Mouse (Mus musculus) C2C12 (cell line): Measurements from ENCODE around the gene Zbed4. TPM values are rescaled to one million over a fixed set of nuclear protein-coding genes. Genes with fewer than 3 reads are reported as not detected.

Experiments used
- H3K27me3 ChIP-seq: one replicate; pipeline ENCODE4 v1.6.1; 2011; ENCODE audit not compliant: control insufficient read depth, insufficient read depth, insufficient read length
- H3K36me3 ChIP-seq: one replicate; pipeline ENCODE4 v1.6.1; 2011; ENCODE audit not compliant: control insufficient read depth, insufficient read depth
- H3K4me3 ChIP-seq: one replicate; pipeline ENCODE4 v1.5.1; 2011; ENCODE audit warnings: mild to moderate bottlenecking, control low read depth; ENCODE audit not compliant: poor library complexity, insufficient read depth, severe bottlenecking
- H3K79me2 ChIP-seq: one replicate; pipeline ENCODE4 v1.6.1; 2011; ENCODE audit not compliant: control insufficient read depth, insufficient read depth
- H3K79me3 ChIP-seq: one replicate; pipeline ENCODE4 v1.6.1; 2011; ENCODE audit warnings: low read depth, control low read depth
- H3ac ChIP-seq: one replicate; pipeline ENCODE3; 2011; ENCODE audit warnings: low read depth; ENCODE audit not compliant: control insufficient read depth, insufficient read length
- CEBPB ChIP-seq: IDR thresholded peaks from one replicate; pipeline ENCODE4 v1.6.1; 2011; ENCODE audit warnings: low read depth, mild to moderate bottlenecking, control low read depth, moderate library complexity
- CTCF ChIP-seq: IDR thresholded peaks from one replicate; pipeline ENCODE4 v1.5.1; 2011; ENCODE audit not compliant: control insufficient read depth, insufficient read depth, insufficient read length
- FOSL1 ChIP-seq: IDR thresholded peaks from one replicate; pipeline ENCODE4 v1.8.0; 2011; ENCODE audit warnings: mild to moderate bottlenecking, low read length; ENCODE audit not compliant: poor library complexity, insufficient read depth, severe bottlenecking
- MAX ChIP-seq: IDR thresholded peaks from one replicate; pipeline ENCODE4 v1.6.1; 2011; ENCODE audit warnings: mild to moderate bottlenecking, control low read depth
- MYOD1 ChIP-seq: IDR thresholded peaks from one replicate; pipeline ENCODE4 v1.6.1; 2011; ENCODE audit warnings: low read depth; ENCODE audit not compliant: control insufficient read depth, insufficient read length
- MYOG ChIP-seq: IDR thresholded peaks from one replicate; pipeline ENCODE4 v1.6.1; 2011; ENCODE audit not compliant: control insufficient read depth, insufficient read length; ENCODE audit errors: extremely low read depth
- USF1 ChIP-seq: IDR thresholded peaks from one replicate; pipeline ENCODE4 v1.6.1; 2011; ENCODE audit warnings: low read depth, mild to moderate bottlenecking, control low read depth, moderate library complexity
- polyA plus RNA-seq: library from polyadenylated mRNA; unstranded; fragments of >200 nt; fragmentation: generic; extraction: Trizol; gene quantifications from one replicate; pipeline ENCODE4 v1.2.1, GENCODE M21; 2012; ENCODE audit warnings: missing spikeins

The Zbed4 gene
- polyA plus RNA-seq, 1 experiment = 9.6 TPM

- Histone ChIP-seq H3ac (no peak overlapping the region), H3K79me2 (peaks cover 27% of the 10 kb centered on the region), H3K36me3 (peaks cover 100% of the 10 kb centered on the region), H3K27me3 (no peaks in the 10 kb centered on the region), H3K79me3 (peaks cover 11% of the 10 kb centered on the region), H3K4me3 (no peak overlapping the region)
- TF ChIP-seq MYOG = no peak
- no peak for TF ChIP-seq MYOD1
- TF ChIP-seq CEBPB = peak; percentile 56
Observed at GRCm38 (mm10) chr15:88708657-88709511, 42.6 kb upstream of the Zbed4 start.

DNA sequence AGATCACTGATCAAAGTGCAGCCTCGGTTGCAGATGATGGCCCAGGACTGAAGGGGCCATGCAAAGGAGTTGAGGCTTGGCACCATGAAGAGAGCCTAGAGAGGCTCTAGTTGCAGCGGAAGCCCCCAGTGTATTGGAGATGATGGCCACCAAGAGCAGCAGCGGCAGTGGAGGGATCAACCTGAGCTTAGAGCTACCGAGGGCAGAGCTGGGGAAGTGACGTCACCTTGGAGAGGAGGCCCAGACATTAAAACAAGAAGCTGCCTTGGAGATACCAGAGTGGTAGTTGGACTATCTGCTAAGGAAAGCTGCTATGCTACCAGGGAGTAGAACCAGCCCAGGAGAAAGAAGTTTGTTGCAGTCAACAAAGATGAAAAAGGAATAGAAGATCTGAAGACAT, 41.6 kb upstream of the Zbed4 start:
- H3K36me3 ChIP-seq = peaks cover 100% of the 10 kb centered on the region
- peaks cover 28% of the 10 kb centered on the region for H3K79me2 ChIP-seq
- no peaks in the 10 kb centered on the region for H3K27me3 ChIP-seq
- no peak overlapping the region for H3ac ChIP-seq
- H3K79me3 ChIP-seq = peaks cover 11% of the 10 kb centered on the region
- no peak overlapping the region for H3K4me3 ChIP-seq
- TF ChIP-seq USF1 (no peak), MYOG (no peak), CEBPB (no peak), FOSL1 (no peak), MAX (no peak), MYOD1 (no peak), CTCF (no peak)

DNA sequence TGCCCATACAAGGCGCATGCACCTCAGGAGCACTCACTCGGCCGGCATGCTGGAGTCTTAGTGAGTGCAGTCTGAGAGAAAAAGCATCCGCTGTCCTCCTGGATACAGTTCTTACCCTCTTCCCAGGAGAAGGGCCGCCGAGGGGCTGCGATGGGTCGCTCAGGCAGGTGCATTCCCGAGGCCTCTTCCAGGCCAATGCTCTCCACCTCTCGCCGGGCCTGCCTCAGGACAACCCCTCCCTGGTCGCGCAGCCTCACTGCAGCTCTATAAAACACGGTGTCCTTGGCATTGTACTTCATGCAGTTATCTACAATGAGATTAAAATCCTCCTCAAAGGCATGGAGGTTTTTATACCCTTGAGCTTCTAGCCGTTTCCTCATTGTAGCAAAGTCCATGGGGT, 39.0 kb upstream of the Zbed4 start:
- TF ChIP-seq CTCF (no peak), MYOG (no peak), CEBPB (no peak), USF1 (no peak), MYOD1 (no peak), FOSL1 (no peak), MAX (no peak)
- no peak overlapping the region for H3K4me3 ChIP-seq
- H3K79me3 ChIP-seq = peaks cover 26% of the 10 kb centered on the region

DNA sequence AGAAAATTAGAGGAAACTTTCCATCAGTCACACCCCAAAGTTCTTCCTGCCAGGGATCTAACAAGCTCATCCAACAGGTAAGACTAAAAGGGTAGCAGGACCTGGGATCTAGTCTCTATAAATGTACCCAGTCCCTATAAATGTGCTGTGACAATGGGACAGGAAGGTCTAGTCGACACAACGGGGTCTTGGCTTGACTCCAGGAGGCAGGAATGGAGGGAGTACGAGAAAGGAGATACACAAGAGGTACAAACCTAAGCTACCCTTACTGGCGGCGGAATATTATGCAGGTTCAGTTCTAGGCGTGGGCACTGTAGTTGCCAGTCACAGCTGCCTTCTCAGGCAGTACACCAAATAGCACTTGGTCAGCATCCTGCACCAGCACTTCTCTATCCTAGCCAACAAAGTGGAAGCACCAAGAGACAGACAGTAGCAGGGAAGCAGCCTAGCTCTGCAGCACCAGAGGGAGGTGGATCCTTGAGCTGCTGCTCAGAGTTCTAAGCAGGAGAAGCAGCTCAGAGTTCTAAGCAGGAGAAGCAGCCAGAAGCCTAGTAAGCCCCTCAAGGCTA, 37.4 kb upstream of the Zbed4 start:
- Histone ChIP-seq H3K79me2 (peaks cover 54% of the 10 kb centered on the region), H3K4me3 (no peak overlapping the region), H3K79me3 (peaks cover 42% of the 10 kb centered on the region), H3ac (no peak overlapping the region), H3K27me3 (no peaks in the 10 kb centered on the region), H3K36me3 (peaks cover 98% of the 10 kb centered on the region)
- TF ChIP-seq MYOG = no peak
- TF ChIP-seq USF1 = no peak
- TF ChIP-seq MAX = no peak
- no peak for TF ChIP-seq FOSL1
- TF ChIP-seq MYOD1 = no peak
- TF ChIP-seq CTCF = no peak
- no peak for TF ChIP-seq CEBPB

More for the DNA sequence above, 39.0 kb upstream of the Zbed4 start:
- Histone ChIP-seq H3K27me3 (no peaks in the 10 kb centered on the region), H3ac (no peak overlapping the region), H3K36me3 (peaks cover 100% of the 10 kb centered on the region), H3K79me2 (peaks cover 38% of the 10 kb centered on the region)

DNA sequence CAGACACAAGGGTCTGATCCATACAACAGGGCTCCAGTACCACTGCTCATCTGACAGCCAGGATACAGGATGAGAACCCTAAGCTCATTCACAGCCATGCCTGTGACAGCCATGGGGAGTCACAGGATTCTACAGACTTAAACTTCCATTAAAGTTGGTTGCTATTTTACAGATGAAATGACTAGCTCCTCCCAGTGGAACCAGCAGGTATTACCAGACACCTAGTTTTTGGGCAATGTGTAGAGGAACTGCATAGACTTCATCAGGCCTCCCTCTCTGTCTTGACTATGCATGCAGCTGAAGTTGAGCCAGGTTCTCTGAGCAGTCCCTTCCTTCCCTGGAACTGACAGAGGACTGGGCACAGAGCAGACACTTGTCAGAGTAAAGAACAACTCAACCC, 35.1 kb upstream of the Zbed4 start:
- Histone ChIP-seq H3K36me3 (peaks cover 97% of the 10 kb centered on the region), H3ac (no peak overlapping the region), H3K79me2 (peaks cover 76% of the 10 kb centered on the region), H3K4me3 (no peak overlapping the region), H3K27me3 (no peaks in the 10 kb centered on the region), H3K79me3 (peaks cover 64% of the 10 kb centered on the region)
- no peak for TF ChIP-seq MYOG
- no peak for TF ChIP-seq MAX
- TF ChIP-seq FOSL1 = no peak
- TF ChIP-seq CEBPB = no peak
- no peak for TF ChIP-seq MYOD1
- no peak for TF ChIP-seq CTCF
- no peak for TF ChIP-seq USF1

- H3K36me3 ChIP-seq = peaks cover 97% of the 10 kb centered on the region
- TF ChIP-seq MAX (no peak), USF1 (no peak), FOSL1 (no peak), MYOG (no peak), CTCF (no peak), CEBPB (no peak), MYOD1 (no peak)
- H3K4me3 ChIP-seq = no peak overlapping the region
- no peak overlapping the region for H3ac ChIP-seq
- no peaks in the 10 kb centered on the region for H3K27me3 ChIP-seq
- peaks cover 85% of the 10 kb centered on the region for H3K79me2 ChIP-seq
- peaks cover 73% of the 10 kb centered on the region for H3K79me3 ChIP-seq
Observed at GRCm38 (mm10) chr15:88717239-88717638, 34.2 kb upstream of the Zbed4 start.
